Mouse (Mus musculus) CD4-positive, CD25-positive, alpha-beta regulatory T cell, adult 4 months (primary cell): Measurements from ENCODE around the gene Tfcp2. TPM values are rescaled to one million over a fixed set of nuclear protein-coding genes. Genes with fewer than 3 reads are reported as not detected.

ENCODE experiments used
- ATAC-seq: one replicate; pipeline ENCODE4 v1.8.0; 2017
- polyA plus RNA-seq, 2 experiments: library from polyadenylated mRNA; unstranded; fragments of 100-300 nt; shearing (Covaris generic); gene quantifications; one replicate each; pipeline ENCODE4 v1.2.1; 2017

The Tfcp2 gene
- polyA plus RNA-seq: 1 to 10 TPM; 6.0 to 6.8 TPM

DNA sequence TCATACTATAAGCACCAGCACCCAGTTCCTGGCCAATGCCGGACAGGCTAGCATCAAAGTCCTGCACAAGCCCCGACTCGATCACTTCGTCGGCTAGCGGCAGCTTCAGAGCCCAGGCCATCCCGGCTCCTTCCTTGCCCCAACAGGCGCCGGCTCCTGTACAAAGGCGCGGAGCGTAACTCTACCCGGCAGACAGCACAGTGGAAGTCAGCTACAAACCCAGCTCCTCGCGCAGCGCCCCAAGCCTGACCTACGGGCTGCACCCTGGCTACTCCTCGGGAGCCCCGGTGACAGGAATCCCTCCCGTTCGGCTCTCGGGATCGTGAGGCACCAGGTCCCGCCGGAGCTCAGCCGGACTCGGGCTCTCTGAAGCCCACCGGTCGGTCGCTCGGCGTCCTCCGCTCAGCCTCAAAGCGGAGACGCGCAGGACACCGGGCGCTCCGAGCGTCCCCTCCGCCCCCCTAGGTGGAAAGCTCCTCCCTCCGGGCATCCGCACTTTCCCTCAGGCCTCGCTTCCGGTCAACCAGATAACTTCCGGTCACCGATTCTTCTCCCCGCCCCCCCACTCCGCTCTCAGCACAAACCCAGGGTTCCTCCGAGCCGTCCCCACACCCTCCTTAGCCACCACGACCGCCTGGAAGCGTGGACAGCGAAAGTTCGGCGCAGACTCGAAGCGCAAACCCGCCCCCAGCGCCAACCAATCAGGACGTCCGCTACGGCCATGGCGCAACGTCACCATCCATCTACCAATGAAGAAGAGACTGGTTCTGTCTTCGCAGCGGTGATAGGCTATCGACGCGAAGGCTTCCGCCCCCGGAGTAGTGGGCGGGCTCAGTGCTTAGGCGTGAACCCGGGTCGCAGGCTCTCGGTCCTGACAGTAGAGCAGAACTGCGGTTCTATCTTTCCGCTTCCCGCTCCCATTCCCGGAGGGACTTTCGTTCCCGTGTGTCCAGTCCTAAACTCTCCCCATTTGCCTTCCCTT, at the start of gene Tfcp2:
Gene Tfcp2 (minus strand): TSS at position 683 of the 982 bp plus-strand sequence.
- peak; percentile 100 for ATAC-seq

DNA sequence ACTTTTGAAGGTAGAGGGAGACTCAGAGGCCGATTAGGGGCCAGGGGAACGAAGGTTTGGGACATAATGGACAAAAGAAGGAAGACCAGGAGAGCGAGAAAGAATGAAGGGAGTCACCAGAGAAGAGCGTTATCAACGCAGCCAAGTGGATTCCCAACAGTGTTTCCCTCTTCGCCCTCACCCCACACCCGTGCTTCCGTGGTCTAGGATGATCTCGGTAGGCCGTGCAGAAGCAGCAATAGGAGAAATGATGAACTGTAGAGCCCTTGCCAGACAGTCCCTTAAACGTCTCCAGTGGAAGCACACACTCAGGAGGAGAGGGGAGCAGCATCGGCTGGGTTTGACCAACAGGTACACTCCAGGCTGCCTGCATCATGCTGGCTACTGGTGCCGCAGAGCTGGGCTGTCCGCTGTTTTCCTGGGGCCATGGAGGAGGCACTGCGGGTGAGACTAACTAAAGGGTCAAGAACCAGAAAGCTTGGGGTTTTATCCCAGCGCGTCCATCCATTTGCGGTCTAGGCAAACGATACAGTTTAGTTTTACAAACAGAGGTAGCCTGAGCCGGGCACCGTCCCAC, 49.0 kb upstream of the Tfcp2 start:
- ATAC-seq: no peak

DNA sequence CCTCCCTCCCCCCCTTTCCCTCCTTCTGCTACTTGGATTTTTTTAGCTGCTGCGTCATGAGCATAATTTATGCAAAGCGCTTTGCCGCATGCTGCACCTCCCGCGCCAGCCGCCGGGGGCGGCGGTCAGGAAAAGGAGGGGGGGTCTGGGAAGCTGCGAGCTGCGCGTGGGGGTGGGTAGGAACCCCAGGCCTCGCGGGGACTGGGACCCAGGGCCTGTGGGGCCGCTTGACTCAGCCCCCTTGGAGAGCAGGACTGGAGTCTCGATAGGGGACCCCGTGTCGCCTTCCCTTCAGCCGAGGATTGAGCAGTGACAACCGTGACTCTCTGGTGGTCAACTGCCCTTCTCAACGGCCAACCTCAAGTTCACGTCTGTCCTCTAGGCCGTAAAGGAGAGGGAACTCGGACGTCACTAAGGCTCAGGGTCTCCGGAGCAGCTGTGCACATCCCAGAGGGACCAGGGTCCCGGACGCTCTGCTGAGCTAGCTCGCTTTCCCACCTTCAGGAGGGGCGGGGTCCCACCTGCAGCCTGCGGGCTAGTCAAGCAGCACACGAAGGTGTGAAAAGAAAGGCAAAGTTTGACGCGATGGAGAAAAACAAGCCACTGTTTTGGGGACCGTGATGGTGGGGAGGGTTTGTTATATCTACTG, 48.4 kb upstream of the Tfcp2 start:
- peak; percentile 74 for ATAC-seq

DNA sequence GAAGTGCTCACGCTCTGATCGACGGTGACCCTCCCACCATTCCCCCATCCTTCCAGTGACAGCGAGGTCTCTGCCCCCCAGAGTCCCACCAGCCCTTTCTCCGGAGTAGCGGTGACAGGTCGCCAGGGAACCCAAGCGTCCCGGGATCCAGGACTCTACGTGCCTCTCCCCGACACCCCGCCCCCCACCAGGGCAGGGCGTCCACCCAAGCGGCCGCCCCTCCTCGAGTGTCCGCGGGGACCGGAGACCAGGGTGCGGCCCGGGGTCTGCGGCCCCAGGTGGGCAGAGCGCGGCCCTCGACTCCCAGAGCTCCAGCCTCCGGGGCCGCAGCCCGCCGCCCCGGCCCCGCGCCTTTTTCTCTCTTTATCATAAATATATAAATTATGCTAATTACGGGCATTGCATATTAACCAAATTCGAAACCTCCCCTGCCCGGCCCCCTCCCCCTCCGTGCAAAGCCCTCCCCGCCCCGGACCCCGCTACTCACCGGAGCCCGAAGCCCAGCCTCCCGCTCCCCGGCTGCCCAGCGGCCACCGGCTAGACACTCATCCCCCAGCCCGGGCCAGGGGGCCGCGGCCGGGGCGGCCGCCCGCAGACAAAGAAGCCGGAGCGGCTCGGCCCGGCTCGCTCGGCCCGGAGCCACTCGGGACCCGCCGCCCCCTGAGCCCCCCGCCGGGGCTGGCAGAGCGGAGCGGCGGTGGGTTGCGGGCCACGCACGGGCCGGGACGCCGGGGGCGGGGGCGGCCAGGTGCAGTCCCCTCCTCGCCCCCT, 47.7 kb upstream of the Tfcp2 start, which contains the start of gene Pou6f1:
Gene Pou6f1 (minus strand): TSS at position 709 of the 771 bp plus-strand sequence.
- no peak for ATAC-seq

DNA sequence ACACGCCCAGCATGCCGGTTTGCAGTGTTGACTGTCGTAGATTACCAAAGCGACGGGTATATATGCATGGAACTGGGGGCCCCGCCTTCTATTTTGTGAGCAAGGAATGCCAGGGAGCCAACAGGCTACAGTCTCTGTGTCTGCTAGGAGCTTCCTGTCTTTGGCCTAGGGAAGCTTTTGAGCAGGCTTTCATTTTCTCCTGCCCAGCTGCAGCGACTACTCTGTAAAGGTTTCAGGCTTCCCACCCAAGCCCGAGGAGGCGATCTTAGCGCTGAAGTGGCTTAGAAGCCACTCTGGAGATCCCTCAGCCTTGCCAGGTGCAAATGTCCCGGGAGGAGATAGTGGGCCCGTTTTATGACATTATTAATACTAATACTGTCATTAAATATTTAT, 47.1 kb upstream of the Tfcp2 start:
- peak; percentile 54 for ATAC-seq

DNA sequence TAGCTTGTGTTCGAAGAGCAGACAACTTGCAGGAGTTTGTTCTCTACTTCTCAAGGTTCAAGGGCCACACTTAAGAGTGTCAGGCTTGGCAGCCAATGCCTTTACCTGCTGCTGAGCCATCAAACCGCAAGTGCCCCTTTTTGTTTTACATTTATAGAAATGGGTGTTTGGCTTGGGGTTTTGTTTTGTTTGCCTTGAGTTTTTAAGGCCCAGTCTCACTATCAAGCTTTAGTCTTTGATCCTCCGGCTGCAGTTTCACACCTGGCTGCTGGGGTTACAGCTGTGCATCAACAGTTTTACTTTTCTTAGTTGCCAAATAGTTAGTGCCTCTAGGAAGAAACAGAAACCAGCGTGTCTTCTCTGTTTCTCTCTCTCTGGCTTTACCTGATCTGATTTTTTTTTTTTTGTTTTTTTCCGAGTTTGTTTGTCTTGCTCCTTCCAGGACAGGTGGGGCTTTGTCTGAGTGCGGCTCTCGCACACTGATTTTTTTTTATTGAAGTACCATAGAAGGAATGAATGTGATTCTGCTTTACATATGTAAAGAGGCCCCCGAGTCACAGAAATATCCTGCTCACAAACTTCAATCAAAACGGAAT, 46.6 kb upstream of the Tfcp2 start:
- peak; percentile 66 for ATAC-seq

DNA sequence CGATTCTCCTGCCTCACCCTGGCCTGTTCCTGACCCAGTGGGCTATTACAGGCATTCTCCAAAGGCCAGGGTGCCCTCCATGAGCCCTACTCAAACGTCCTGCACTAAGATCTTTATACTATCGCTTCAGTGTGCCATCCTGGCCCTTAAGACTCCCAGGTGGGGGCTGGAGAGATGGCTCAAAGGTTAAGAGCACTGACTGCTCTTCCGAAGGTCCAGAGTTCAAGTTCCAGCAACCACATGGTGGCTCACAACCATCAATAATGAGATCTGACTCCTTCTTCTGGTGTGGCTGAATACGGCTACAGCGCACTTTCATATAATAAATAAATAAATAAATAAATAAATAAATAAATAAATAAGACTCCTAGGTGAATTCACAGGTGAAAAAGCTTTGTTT, 41.0 kb upstream of the Tfcp2 start:
- ATAC-seq: no peak

DNA sequence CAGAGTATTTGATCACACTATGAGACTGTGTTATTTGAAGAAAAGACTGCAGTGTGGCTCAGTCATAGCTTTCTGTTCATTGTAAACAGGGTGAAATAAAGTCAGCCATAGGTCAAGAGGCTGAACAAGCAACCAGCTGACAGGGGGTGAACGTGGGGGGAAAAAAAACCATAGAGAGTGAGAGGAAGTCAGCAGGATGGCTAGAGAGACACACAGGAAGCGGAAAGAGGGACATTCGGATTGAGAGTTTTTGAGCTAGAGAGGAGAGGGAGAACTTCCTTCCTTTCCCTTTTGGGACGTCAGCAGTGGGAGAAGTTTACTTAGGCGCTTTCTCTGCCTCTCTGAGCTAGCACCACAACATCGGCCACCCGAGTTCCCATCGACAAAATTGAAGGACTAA, 38.6 kb upstream of the Tfcp2 start:
- no peak for ATAC-seq

DNA sequence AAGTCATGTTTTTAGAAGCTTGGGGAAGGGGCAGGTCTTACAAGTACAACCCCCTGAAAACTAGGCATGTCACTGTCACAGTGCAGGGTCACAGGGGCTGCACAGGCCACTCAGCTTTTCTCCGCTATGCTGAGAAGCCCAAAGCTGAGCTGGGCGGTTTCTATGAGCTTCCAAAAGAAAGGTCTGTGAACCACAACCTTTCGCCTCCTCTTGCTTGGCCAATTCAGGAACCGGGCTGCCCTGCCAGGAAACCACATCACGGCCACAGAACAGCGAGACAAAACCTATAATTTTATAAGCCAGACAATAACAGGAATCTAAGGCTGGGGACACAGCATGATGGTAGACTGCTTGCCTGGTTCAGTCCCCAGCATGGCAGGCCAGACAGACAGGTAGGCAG, 36.5 kb upstream of the Tfcp2 start:
- no peak for ATAC-seq

DNA sequence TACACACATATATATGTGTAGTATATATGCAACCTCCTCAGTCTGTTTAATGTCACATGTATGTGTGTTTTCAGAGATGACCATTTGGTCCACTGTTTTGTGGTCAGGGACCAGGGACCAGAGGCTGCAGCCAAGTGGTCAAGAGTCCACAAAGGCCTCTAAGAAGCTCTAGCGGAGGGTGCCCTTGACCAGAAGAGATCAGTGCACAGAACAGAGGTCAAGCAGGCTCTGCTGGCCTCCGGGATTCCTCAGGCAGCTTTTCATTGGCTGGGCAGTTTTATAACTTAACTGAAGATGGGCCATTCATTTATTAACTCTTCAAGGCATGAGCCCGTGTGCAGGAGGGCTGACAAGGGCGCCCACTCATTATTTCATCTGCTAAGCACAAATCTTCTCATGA, 35.4 kb upstream of the Tfcp2 start:
- no peak for ATAC-seq

DNA sequence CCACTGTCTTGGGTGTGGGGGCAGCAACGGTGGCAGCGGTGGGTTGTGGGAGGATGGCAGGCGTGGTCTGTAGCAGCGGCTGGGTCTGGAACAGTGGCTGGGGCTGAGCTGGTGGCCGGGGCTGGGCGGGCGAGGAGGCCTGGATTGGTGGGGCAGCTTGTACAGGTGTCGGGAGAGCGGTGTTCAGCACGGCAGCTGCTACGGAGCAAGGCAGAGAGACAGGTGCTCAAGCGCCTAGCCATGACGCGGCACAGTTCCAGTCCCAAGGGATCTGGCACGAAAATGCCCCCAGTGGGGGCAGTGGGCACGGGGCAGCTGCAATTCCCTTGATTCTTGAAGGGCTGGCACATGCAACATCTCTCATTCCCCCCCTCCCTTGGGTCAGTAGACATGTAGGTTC, 34.1 kb upstream of the Tfcp2 start:
- ATAC-seq: no peak

DNA sequence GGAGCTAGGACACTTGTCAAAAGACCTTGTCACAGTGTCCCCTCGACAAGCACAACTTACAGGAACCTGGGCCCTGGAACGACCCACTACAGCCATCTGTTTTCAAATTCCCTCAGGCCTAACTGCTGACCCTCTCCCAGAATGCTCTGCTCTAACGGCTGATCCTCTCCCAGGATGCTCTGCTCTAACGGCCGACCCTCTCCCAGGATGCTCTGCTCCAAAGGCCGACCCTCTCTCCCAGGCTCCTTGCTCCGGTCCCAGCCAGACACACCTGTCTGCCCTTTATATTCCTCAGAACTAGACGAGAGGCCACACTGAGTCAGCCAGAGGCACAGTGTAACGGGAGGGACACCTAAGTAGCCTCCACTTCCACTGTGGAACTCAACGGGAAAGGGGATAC, 28.3 kb upstream of the Tfcp2 start:
- ATAC-seq: no peak

DNA sequence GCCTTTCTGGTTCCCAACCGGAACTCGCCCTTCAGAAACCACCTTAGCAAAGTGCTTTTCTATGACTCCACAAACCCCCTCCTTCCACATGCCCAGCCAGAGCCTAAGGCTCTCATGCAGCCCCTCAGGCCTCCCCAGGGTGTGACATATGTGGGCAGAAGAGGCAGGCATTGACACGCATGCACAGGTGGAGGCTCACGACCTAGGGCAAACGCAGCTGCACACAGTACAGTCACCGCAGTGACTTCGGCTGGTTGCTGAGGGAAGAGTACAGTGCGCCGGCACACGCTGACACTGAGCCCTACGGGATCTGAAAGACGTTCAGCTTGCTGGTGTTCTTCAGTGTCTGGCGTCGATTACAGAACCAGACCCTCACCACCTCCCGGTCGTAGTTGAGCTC, 26.2 kb upstream of the Tfcp2 start:
- no peak for ATAC-seq

DNA sequence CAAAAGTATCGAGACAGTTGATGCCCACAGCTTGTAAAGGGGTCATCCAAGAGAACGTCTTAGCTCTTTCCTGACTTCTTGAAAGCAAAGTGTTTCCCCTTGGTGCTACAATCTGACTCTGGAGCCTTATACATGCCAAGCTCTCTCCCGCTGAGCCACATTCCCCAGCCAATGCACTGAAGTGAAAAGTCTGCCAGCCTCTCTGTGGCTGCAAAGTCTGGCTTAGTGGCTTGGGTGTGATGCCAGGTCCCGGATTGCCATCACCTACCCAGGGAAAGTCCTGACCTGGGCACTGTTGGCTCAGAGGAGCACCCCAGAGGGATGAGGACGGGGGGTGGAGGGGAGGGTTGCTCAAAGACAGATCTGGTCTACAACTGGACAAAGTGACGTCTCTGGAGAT, 25.0 kb upstream of the Tfcp2 start:
- no peak for ATAC-seq

DNA sequence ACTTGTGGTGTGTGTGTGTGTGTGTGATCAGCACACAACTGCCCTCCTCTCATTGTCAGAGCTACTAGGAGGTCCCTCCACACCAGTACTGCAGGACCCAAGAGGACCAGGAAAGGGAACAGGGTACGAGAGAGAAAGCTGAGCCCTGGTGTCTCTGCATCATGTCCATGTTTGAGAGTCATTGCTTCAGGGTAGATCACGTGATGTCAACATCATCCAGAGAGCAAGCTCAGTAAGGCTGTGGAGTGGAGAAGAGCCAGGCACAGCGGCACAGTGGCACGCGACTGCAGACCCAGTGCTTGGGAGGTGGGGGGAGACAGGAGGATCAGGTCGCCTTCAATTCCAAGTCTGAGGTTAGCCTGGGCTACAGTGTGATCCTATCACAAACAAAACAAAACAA, 24.6 kb upstream of the Tfcp2 start:
- ATAC-seq: no peak

DNA sequence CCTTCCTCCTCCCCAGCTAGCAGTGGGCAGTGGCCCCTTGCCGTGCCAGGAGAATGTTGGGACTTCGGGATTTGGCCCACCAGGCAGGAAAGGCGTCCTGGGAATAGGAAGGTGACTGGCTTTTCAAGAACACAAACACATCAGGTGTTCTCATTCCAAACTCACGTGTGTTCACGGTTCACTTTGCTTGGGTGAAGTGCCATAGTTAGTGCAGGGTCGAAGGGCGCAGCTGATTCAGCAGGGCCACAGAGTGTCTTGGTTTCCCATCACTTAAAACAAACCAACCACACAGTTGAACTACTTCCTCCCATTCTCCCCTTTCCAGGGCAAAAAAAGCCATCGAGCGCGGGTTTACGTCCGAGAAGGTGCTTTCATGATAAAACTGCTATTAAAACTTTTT, 23.6 kb upstream of the Tfcp2 start:
- ATAC-seq: no peak

DNA sequence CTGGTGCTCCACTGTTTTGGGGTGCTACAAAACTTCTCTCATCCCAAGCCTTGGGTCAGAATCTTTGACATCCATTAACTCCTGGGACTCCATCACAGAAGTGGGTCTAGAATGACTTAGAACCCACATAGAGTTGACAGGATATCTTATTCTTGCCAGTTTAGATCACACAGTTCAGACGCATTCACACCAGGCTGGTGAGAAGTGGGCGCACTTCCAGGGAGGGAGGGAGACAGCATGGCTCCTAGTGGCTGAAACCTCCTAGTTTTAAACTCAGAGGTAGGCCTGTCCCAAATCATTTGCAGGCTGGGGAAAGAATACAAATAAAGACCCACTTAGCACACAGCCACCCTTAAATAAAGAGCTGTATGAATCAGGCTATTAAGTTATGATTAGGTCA, 22.6 kb upstream of the Tfcp2 start:
- ATAC-seq: no peak

DNA sequence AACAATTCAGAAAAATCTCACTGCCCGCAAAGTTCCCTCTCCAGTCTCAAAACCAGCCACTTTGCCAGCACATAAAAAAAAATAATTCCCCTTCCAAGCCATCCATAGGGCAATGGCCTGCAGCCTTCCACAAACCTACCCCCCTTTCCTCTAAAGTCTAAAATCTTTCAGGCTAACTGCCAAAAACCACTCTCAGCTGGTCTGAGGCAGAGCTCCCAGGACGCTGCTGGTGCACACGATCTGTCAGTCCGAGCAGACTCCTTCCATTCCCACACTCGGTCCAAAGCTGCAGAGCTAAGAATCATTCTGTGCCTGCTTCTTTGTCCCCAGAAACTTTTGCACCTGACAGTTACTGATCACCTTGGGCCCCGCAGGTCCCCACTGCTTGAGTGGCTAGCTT, 22.1 kb upstream of the Tfcp2 start:
- no peak for ATAC-seq

DNA sequence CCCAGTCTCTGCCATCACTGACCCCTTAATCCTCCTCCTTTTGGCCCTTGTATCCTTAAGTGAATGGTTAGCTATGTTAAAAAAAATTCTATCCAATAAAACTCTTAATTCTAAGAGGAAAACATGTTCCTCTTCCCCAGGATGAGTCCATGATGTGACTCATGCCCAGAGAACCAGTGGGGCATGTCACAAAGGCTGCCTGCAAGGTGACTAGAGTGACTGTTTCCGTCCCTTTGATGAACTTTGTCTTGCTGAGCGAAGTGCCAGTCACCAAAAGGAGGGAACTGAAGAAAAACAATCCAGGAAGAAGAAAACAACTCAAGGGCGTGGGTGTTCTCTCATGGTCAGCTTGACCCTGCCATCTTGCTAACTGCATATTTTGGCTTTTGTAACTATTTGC, 17.4 kb upstream of the Tfcp2 start:
- ATAC-seq: no peak

DNA sequence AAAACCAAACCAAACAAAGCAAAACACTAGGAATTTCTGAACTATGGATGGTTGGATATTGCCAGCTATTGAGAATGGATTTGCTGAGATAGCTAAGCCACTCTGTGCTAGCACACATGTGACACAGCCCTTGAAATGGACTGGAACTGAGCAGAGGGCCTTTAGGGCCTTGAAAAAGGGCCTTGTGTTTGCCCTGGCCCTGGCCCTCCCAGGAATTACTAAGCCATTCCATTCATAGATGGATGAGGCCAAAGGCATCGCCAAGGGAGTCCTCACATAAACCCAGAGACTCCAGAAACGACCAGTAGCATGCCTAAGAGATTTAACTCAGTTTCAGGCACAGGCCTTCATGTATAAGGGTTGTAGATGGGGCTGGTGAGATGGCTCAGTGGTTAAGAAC, 14.7 kb upstream of the Tfcp2 start:
- no peak for ATAC-seq

DNA sequence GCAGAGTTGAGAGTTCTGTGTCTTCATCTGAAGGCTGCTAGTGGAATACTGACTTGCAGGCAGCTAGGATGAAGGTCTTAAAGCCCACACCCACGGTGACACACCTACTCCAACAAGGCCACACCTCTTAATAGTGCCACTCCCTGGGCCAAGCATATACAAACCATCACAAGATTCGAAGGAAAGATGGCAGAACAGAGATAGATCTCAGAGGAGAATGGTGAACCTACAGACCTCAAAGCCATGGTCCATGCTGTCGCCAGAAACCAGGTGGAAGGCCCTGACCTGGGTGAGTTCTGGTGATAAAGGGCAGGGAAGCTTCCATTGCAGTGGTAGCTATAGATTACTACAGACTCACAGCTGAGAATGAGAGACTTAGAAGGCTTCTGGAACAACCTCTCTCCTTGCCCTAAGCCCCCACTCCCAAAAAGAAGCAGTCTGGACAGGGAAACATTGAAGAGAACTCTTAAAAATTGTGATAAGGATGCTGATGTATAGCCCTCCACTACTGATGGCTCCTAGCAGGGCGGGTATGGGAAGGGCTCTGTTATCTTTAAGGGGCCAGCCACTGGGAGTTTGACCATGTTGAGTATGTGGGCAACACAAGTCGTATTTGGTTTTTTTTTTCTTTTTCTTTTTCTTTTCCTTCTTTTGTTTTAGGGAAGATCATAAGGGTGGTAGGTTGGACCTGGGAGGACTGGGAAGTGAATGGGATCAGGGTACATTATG, 6.1 kb upstream of the Tfcp2 start:
- no peak for ATAC-seq

DNA sequence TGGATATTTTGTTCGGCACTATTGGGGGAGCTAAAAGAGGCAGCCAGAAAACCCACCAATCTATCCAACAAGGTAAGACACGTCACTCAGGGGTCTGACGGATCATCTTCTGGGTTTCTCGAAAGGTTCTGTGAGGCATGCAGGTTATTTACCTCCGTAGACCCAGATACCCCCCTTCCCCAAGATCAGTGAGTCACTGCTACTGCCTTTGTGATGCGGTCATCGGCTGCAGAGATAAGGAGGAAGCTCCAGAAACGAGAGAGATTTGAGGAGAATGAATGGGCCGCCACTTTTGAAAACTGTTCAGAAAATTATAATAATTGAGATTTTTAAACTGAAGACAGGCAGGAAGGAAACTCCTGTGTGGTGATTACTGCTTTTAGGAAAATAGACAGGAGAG, 4.6 kb upstream of the Tfcp2 start:
- ATAC-seq: no peak
